Mouse (Mus musculus) cerebellum, postnatal 14 days (tissue): ENCODE data around the gene Slc25a10.

Experiments
- DNase-seq, 2 experiments: peaks; one replicate each; pipeline ENCODE4 v3.0.0; 2021; ENCODE audit warnings: mixed read lengths in 2 of 2

The Slc25a10 gene

DNA sequence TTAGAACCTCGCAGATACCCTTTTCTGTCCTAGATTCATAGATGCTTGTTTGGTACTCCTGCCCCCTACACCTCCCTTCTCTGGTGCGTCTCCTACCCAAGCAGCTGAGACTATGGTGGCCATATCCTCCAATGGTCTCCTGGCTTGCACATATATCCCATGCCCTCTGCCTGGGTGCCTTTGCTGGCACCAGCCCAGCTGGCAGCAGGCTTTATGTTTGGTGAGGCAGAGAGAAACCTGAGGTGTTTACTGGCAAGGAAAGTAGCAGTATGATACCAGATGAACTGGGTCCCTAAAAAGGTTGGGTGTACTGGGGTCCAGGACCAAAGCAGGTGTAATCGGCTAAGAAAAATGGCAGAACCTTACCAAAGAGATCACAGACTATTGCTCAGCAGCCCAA is 54.3 kb downstream of the Slc25a10 start:
- peak in 1 of 2 experiments; percentile 35 for DNase-seq

DNA sequence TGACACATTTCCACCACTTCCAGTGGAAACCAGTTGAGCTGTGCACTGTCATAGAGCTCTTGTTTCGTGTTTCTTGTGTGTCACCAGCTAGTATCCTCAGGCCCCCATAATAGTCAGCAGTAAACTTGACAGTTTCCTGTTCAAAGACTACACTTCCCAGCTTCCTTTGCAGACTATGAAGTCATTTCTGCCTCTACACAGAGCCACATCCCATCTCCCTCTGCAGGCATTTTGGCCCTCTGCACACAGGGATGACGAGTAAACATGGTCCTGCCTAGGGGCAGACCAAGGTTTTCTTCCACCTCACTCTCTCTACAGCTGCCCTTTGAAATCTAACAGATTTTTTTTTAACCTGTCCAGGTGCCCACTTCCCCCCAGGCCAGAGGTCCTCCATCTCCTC is 55.8 kb downstream of the Slc25a10 start:
- DNase-seq: no peak

DNA sequence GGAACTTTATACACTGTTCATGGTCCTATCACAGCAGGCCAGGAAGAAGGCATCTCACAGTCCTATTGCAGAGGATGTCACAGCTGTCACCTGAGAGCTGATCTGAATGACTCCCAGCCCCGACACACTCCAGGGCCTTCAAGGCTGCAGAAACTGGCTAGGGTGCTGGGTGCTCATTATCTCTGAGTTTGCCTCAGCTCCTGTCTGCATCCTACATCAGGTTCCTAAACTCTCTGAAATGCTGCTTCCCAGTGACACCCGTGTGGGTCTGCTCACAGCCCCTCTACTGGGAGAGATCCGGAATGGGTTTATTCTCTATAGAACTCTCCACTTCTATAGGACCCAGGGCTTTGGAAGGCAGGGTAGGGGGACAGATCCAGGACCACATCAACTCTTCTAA is 56.6 kb downstream of the Slc25a10 start:
- DNase-seq: no peak

DNA sequence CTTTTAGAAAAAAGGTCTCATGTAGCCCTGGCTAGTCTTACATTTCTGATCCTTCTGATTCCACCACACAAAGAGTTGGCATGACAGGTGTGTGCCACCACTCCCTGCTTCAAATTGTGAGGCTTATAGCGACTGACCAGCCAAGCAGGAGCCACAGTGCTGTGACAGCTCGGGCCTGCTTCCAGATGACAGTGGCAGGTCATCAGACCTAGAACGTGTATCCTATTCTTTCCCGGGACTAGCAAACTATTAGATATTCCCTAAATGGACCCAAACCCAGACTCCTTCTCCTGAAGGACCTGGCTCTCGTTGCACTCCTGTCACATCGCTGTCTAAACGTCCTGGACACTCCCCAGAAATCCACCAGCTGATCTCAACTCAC is 57.1 kb downstream of the Slc25a10 start:
- DNase-seq: no peak
